Mouse (Mus musculus): ENCODE data around the gene Ptpn21.

The Ptpn21 gene

DNA sequence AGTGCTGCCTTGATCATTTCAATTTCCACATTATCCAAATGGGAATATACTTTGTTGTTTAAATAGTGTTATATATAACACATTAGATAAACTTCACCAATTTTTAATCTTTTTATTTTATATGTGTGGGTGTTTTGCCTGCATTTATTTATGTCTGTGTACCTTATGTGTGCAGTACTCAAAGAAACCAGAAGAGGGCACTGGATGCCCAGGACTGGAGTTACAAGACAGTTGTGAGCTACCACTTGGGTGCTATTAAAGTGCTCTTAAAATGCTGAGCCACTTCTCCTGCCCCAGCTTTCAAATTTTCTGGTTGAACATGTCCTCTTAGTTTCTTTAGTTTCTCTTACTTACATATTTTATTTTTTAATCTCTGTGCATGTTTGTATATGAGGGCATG is 92.4 kb downstream of the Ptpn21 start:
- no peak for DNase-seq

DNA sequence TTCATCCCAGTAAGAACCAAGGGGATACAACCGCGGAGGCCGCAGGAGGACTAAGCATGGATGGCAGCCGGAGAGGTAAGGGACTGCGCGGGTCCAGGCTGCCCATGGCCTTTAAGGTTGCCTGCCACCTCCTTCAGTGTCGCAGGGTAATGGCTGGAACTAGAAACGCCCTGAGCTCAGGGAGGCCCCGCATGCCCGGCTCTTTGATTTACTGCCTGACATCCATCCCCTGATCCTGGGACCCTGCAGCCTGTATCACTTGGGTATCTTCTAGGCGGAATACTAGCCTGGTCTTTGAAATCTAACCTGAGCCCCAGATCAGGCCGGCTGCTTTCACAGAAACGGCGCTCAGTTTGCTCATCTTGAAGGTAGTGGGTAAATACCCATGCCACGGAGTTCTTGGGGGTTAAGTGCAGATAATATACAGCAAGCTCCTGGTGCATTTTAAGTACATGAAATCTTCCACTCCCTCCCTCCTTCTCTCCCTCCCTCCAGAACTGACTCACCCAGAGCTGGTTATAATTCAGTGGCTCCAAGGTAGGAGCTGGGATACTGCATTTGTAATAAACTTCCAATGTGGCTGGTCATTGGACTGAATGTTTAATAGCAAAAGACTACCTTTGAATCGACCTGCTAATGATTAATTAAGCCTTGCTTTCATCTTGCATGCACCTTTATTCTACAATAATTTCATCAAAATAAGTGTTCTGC is 108.8 kb downstream of the Ptpn21 start:
- peak; percentile 20 for DNase-seq

DNA sequence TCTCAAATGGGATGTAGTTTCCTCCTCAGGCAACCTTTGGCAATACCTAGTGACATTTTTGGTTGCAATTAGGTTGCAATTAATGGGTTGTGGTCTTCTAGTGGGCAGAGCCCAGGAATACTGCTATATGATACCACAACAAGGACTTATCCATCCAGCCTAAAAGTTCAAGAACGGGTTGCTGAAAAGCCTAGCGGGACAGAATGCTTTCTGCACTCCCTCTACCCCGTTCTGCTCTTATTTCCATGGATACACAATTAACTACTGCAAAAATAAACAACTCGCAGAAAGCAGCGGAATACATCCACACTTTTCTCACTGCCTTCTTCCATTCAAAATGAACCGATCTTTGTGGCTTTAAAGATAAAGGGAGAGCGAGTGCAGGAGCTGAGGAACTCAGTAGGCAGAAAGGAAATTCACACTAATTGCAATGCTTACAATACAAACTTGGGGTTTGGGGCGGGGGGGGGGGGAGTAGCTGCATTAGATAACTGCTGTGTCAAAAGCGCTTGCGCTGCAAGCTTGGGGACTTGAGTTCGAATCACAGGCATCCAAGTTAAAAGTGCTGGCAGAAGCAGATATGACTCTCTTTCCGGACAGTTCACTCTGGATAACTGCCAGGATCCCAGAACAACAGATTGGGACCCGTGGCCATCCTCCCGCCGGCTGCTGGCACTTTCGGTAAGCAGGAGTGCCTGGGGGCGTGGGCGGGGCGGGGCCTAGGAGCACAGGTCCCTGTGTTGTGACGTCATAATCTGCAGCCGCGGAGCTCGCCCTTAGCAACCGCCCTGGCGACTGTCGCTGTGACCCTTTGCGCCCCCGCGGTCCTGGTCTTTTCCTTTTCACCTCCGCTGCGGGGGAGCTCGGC is 109.6 kb downstream of the Ptpn21 start, which contains the start of gene Spata7:
Gene Spata7, plus strand, starts transcription at position 766 of the 868 bp plus-strand sequence.
- DNase-seq, result peak; percentile 88

Measured in right cerebral cortex, adult 18-20 months (tissue).